Comparison of ENCODE assay signal across 9 mouse cellular contexts in the genomic region with DNA sequence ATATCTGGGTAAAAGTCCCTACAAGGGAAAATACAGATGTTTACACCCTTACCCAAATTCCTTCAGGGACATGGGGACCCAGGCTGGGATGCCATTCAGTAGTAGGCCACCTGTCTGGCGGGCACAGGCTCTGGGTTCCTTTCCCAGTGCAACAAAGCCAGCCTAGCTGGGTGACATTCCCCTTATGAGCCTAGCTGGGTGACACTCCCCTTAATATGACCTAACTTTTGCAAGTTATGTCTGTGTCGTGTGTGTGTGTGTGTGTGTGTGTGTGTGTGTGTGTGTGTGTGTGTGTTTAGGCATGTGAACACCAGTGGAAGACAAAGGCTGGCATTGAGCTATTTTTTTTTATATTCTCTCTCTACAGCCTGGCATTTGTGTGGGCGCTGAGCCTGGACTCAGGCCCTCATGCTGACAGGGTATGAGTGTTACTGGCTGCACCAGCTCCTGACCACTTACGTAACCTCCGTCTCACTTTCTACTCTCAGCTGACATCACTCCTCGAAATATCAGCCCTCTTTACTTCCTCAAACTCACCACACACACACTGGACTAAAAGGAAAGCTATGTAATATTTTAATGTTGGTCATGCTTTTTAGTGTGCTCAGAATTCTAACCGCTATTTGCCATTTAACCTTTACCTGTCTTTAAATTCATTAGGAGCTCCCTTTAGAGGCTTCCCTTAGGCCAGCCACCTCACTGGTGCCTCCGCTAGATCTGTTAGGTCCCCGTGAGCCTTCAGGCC. TPM values are rescaled to one million over a fixed set of nuclear protein-coding genes. Genes with fewer than 3 reads are reported as not detected.
A peak's percentile ranks its signal among the peaks of the same experiment; 100 is the strongest.
DNase-seq lines count a peak whose midpoint lies in the region; ATAC-seq and TF ChIP-seq lines count a peak whose summit lies in the region.
"Had no signal": no experiment of that assay in that cellular context is flagged by ENCODE, and none has a peak within 500 bp of the region (broad histone marks: within the 10 kb centered on the region; RNA-seq: fewer than 3 reads in every experiment).

No protein-coding gene starts in this region.

- no peak overlapping the region for H3K4me2 ChIP-seq in heart, embryonic 12.5 days
- H3K4me2 ChIP-seq in forebrain, embryonic 14.5 days (ENCODE audit: low read length): no peak overlapping the region
- H3K4me2 ChIP-seq in intestine, postnatal 0 days (replicated peaks; ENCODE audit: low read depth): no peak overlapping the region
- H3K4me2 ChIP-seq: neural tube, embryonic 13.5 days had no signal

- TF ChIP-seq RAD21 in MEL (IDR thresholded peaks at IDR 0.05; ENCODE audit: low read depth, low read length): no peak

- peak in 1 of 2 experiments; percentile 55; a peak in 2 of 4 replicates for TF ChIP-seq POLR2A in MEL (IDR thresholded peaks at IDR 0.05; ENCODE audit: control insufficient read depth in 1 of 2, insufficient read depth in 1 of 2, low read depth in 1 of 2, low read length in 2 of 2, poor library complexity in 1 of 2)

- H3K9me3 ChIP-seq in heart, embryonic 12.5 days (replicated peaks): no peaks in the 10 kb centered on the region
- no peaks in the 10 kb centered on the region for H3K9me3 ChIP-seq in MEL (replicated peaks; ENCODE audit: insufficient read depth, low read length)
- no peaks in the 10 kb centered on the region for H3K9me3 ChIP-seq in forebrain, embryonic 14.5 days (replicated peaks; ENCODE audit: control insufficient read depth, low read length)
- no peaks in the 10 kb centered on the region for H3K9me3 ChIP-seq in intestine, postnatal 0 days (ENCODE audit: control insufficient read depth)
- H3K9me3 ChIP-seq: neural tube, embryonic 13.5 days had no signal

- H3K36me3 ChIP-seq in heart, embryonic 12.5 days: no peaks in the 10 kb centered on the region
- peaks cover 0 to 30% of the 10 kb centered on the region in 2 experiments; a peak in 2 of 4 replicates for H3K36me3 ChIP-seq in MEL (ENCODE audit: control insufficient read depth in 1 of 2, insufficient read depth in 2 of 2, low read length in 2 of 2)
- H3K36me3 ChIP-seq in forebrain, embryonic 14.5 days (ENCODE audit: control insufficient read depth, insufficient read depth, low read length): no peaks in the 10 kb centered on the region
- H3K36me3 ChIP-seq in intestine, postnatal 0 days (ENCODE audit: control insufficient read depth, insufficient read depth): no peaks in the 10 kb centered on the region
- H3K36me3 ChIP-seq: neural tube, embryonic 13.5 days had no signal

- WGBS in heart, embryonic 12.5 days: 67% methylated on average over 9 of the region's 9 CpGs
- 73% methylated on average over 9 of the region's 9 CpGs for WGBS in forebrain, embryonic 14.5 days
- 67% methylated on average over 9 of the region's 9 CpGs for WGBS in intestine, postnatal 0 days

- peak in 1 of 2 experiments; percentile 38; a peak in 1 of 4 replicates for TF ChIP-seq EP300 in MEL (IDR thresholded peaks at IDR 0.05; ENCODE audit: low read depth in 1 of 2, low read length in 2 of 2)

- TF ChIP-seq CTCF in MEL (IDR thresholded peaks at IDR 0.05 in 2 of 3, conservative IDR thresholded peaks at IDR 0.05 in 1 of 3; ENCODE audit: control insufficient read depth in 1 of 3, insufficient read depth in 1 of 3, low read depth in 2 of 3, low read length in 3 of 3, poor library complexity in 1 of 3, severe bottlenecking in 1 of 3): no peak
- no peak for TF ChIP-seq CTCF in intestine, postnatal 0 days (IDR thresholded peaks at IDR 0.05; ENCODE audit: low read depth)

- H3K27me3 ChIP-seq in heart, embryonic 12.5 days (replicated peaks): no peaks in the 10 kb centered on the region
- H3K27me3 ChIP-seq in MEL (ENCODE audit: control insufficient read depth in 1 of 2, insufficient read depth in 2 of 2, low read length in 2 of 2): no peaks in the 10 kb centered on the region
- no peaks in the 10 kb centered on the region for H3K27me3 ChIP-seq in forebrain, embryonic 14.5 days (replicated peaks; ENCODE audit: control insufficient read depth, insufficient read depth, low read length)
- H3K27me3 ChIP-seq in intestine, postnatal 0 days (replicated peaks; ENCODE audit: control insufficient read depth, insufficient read depth, low read length): no peaks in the 10 kb centered on the region
- H3K27me3 ChIP-seq: neural tube, embryonic 13.5 days had no signal

- ATAC-seq in heart, embryonic 12.5 days (ENCODE audit: insufficient number of reproducible peaks, low FRiP score): no peak
- no peak for ATAC-seq in forebrain, embryonic 14.5 days
- no peak; the same call in 1 of the 2 replicates for ATAC-seq in intestine, postnatal 0 days

- no peaks in the 10 kb centered on the region for H3K79me2 ChIP-seq in MEL (ENCODE audit: control insufficient read depth, insufficient read depth, low read length, poor library complexity)

- peak; percentile 55 to 79 for DNase-seq in heart, adult 18-20 months
- DNase-seq in MEL (ENCODE audit: low read depth, low spot score): peak; percentile 92
- peak; percentile 63 for DNase-seq in heart, adult 8-10 months (ENCODE audit: low spot score)
- peak; percentile 87 for DNase-seq in lung, postnatal 25 days (ENCODE audit: low spot score)
- DNase-seq in forebrain, embryonic 14.5 days (ENCODE audit: low spot score): no peak
- no peak for DNase-seq in right cerebral cortex, postnatal 36 days (ENCODE audit: low spot score in 2 of 2)

- H3K4me3 ChIP-seq in heart, embryonic 12.5 days: no peak overlapping the region
- peak overlapping the region; percentile 44 to 79 for H3K4me3 ChIP-seq in MEL (ENCODE audit: control insufficient read depth in 1 of 2, insufficient read depth in 1 of 2, low read depth in 2 of 2, low read length in 2 of 2)
- H3K4me3 ChIP-seq in forebrain, embryonic 14.5 days (ENCODE audit: low read depth, low read length): no peak overlapping the region
- H3K4me3 ChIP-seq in intestine, postnatal 0 days (ENCODE audit: low read depth, low read length): no peak overlapping the region
- H3K4me3 ChIP-seq: neural tube, embryonic 13.5 days had no signal

- H3K9ac ChIP-seq in heart, embryonic 12.5 days: no peak overlapping the region
- H3K9ac ChIP-seq in MEL (ENCODE audit: control insufficient read depth, low read depth, low read length, poor library complexity, severe bottlenecking): peak overlapping the region; percentile 73
- H3K9ac ChIP-seq in forebrain, embryonic 14.5 days (ENCODE audit: low read length): no peak overlapping the region
- H3K9ac ChIP-seq in intestine, postnatal 0 days (ENCODE audit: low read depth, low read length): no peak overlapping the region
- H3K9ac ChIP-seq: neural tube, embryonic 13.5 days had no signal

- H3K27ac ChIP-seq in heart, embryonic 12.5 days (ENCODE audit: poor library complexity, severe bottlenecking): no peak overlapping the region
- H3K27ac ChIP-seq in MEL (ENCODE audit: control insufficient read depth, low read depth, low read length): peak overlapping the region; percentile 94
- no peak overlapping the region for H3K27ac ChIP-seq in forebrain, embryonic 14.5 days (ENCODE audit: low read depth, low read length)
- H3K27ac ChIP-seq in intestine, postnatal 0 days (ENCODE audit: low read depth, low read length): no peak overlapping the region
- H3K27ac ChIP-seq: neural tube, embryonic 13.5 days had no signal

- peaks cover 2% of the 10 kb centered on the region; the same call in 1 of the 2 replicates for H3K4me1 ChIP-seq in heart, embryonic 12.5 days (replicated peaks)
- H3K4me1 ChIP-seq in MEL (ENCODE audit: control insufficient read depth in 1 of 2, insufficient read depth in 2 of 2, low read length in 2 of 2): peaks cover 28 to 33% of the 10 kb centered on the region in 2 experiments
- peaks cover 5% of the 10 kb centered on the region; the same call in 1 of the 2 replicates for H3K4me1 ChIP-seq in forebrain, embryonic 14.5 days (ENCODE audit: control insufficient read depth, insufficient read depth, low read length)
- no peaks in the 10 kb centered on the region for H3K4me1 ChIP-seq in intestine, postnatal 0 days (replicated peaks; ENCODE audit: control insufficient read depth, insufficient read depth, low read length)
- H3K4me1 ChIP-seq: neural tube, embryonic 13.5 days had no signal

TF ChIP-seq in MEL, 35 proteins besides CTCF, POLR2A, EP300 and RAD21 (continues in another document):
- no peak for TF ChIP-seq RCOR1 (IDR thresholded peaks at IDR 0.05; ENCODE audit: low read depth, low read length)
- TF ChIP-seq CHD2 (IDR thresholded peaks at IDR 0.05; ENCODE audit: low read length): no peak
- TF ChIP-seq MYC (IDR thresholded peaks at IDR 0.05; ENCODE audit: low read depth, low read length): peak; percentile 78; the same call in 1 of the 2 replicates
- TF ChIP-seq ZNF384 (IDR thresholded peaks at IDR 0.05; ENCODE audit: low read depth, low read length): 0 out of 2 replicates have a peak, but pooled peaks have one; percentile 15
- TF ChIP-seq NELFE (IDR thresholded peaks at IDR 0.05; ENCODE audit: low read depth, low read length): peak; percentile 55
- no peak for TF ChIP-seq MEF2A (IDR thresholded peaks at IDR 0.05; ENCODE audit: extremely low read depth, insufficient replicate concordance, low read depth, low read length, poor library complexity, severe bottlenecking)
- peak; percentile 30; the same call in 1 of the 2 replicates for TF ChIP-seq ZMIZ1 (IDR thresholded peaks at IDR 0.05; ENCODE audit: low read depth, low read length)
- TF ChIP-seq HCFC1 (IDR thresholded peaks at IDR 0.05; ENCODE audit: low read depth, low read length): peak; percentile 32; the same call in 1 of the 2 replicates

RNA-seq across cellular contexts. Expression of a gene that starts 5.8 kb away (rescaled TPM):
- 1 to 10 TPM in 1 of 2 experiments, under 1 TPM in 1; 0.37 to 2.8 TPM for total RNA-seq in heart, adult 18-20 months (2021)
- polyA plus RNA-seq in heart, embryonic 12.5 days (2016; fragmentation: Nextera tagmentation; extraction: Ambion mirVana): not detected in 2 replicates
- total RNA-seq in MEL (2012; rRNA removed): not detected in 2 replicates
- polyA plus RNA-seq in MEL (2012; ENCODE audit: insufficient read depth in 1 of 2, insufficient read length in 2 of 2, low read depth in 1 of 2, low replicate concordance in 2 of 2, missing spikeins in 1 of 2): under 1 TPM in 1 of 2 experiments, not detected in 1; 0.18 TPM
- under 1 TPM in 3 of 4 experiments, not detected in 1; 0.11 to 0.72 (median 0.14) TPM for total RNA-seq in heart, adult 8-10 months (2022)
- 0.07 TPM in 1 of 2 replicates, not detected in the other for polyA plus RNA-seq in forebrain, embryonic 14.5 days (2014; fragmentation: Nextera tagmentation; extraction: Ambion mirVana)
- 0.21 and 0.25 TPM in 2 replicates for polyA plus RNA-seq in intestine, postnatal 0 days (2015; fragmentation: Nextera tagmentation; extraction: Ambion mirVana)
- polyA plus RNA-seq: neural tube, embryonic 13.5 days had no signal

RNA-seq across cellular contexts. Expression of a gene that starts 37.2 kb away (rescaled TPM):
- 10 to 100 TPM; 89.2 to 90.7 TPM for total RNA-seq in heart, adult 18-20 months (2021)
- polyA plus RNA-seq in heart, embryonic 12.5 days (2016; fragmentation: Nextera tagmentation; extraction: Ambion mirVana): 12.4 and 13.5 TPM in 2 replicates
- total RNA-seq in MEL (2012; rRNA removed): 35.9 and 44.6 TPM in 2 replicates
- polyA plus RNA-seq in MEL (2012; ENCODE audit: insufficient read depth in 1 of 2, insufficient read length in 2 of 2, low read depth in 1 of 2, low replicate concordance in 2 of 2, missing spikeins in 1 of 2): 10 to 100 TPM; 41.9 to 96.5 TPM
- total RNA-seq in heart, adult 8-10 months (2022): 10 to 100 TPM; 78.5 to 93.2 (median 88.8) TPM
- polyA plus RNA-seq in forebrain, embryonic 14.5 days (2014; fragmentation: Nextera tagmentation; extraction: Ambion mirVana): 21.1 and 29.6 TPM in 2 replicates
- polyA plus RNA-seq in intestine, postnatal 0 days (2015; fragmentation: Nextera tagmentation; extraction: Ambion mirVana): 7.3 and 9.5 TPM in 2 replicates

Comparison
In these comparisons a context has a peak if more than half of its experiments do, and no peak if none do; other contexts are left out.
1. DNase-seq: peak in heart, adult 18-20 months (2 of 2), MEL (single experiment), heart, adult 8-10 months (single experiment) and lung, postnatal 25 days (single experiment); none in forebrain, embryonic 14.5 days (single experiment) and right cerebral cortex, postnatal 36 days (0 of 2).
2. H3K4me3 ChIP-seq: peak in MEL (2 of 2); none in heart, embryonic 12.5 days (single experiment), forebrain, embryonic 14.5 days (single experiment) and intestine, postnatal 0 days (single experiment).